Mouse (Mus musculus) brain, embryonic 14.5 days (tissue): ENCODE data around the gene Macrod2.

Source experiments
- CTCF ChIP-seq: fragments of 200-500 bp; IDR thresholded peaks from 2 replicates; pipeline ENCODE4 v1.5.1; 2012; ENCODE audit warnings: inconsistent platforms, mild to moderate bottlenecking, moderate library complexity, borderline replicate concordance; ENCODE audit not compliant: insufficient read depth, insufficient read length; ENCODE audit errors: extremely low read depth
- POLR2A ChIP-seq: fragments of 200-500 bp; IDR thresholded peaks from 2 replicates; pipeline ENCODE4 v1.6.1; 2012; ENCODE audit warnings: mild to moderate bottlenecking, inconsistent platforms, borderline replicate concordance; ENCODE audit not compliant: poor library complexity, insufficient read depth, insufficient read length, severe bottlenecking; ENCODE audit errors: extremely low read depth

GRCm38 (mm10) chr2:140670963-140671702 is 276.0 kb downstream of the Macrod2 start, which contains the start of gene Flrt3:
- peak; percentile 89 for TF ChIP-seq CTCF
- peak; percentile 71; the same call in 1 of the 2 replicates for TF ChIP-seq POLR2A
